Mouse (Mus musculus): ENCODE measurements around the gene Dtl. TPM values are rescaled to one million over a fixed set of nuclear protein-coding genes. Genes with fewer than 3 reads are reported as not detected.
A peak's percentile ranks its signal among the peaks of the same experiment; 100 is the strongest.

The Dtl gene
- polyA plus RNA-seq, 1 experiment from 2014 or later, result 6.1 TPM

- Histone ChIP-seq H3K4me3 (ENCODE audit: low read depth, low read length) (no peak overlapping the region), H3K36me3 (ENCODE audit: control insufficient read depth, insufficient read depth) (no peaks in the 10 kb centered on the region), H3K27me3 (replicated peaks; ENCODE audit: control insufficient read depth, insufficient read depth, low read length) (no peaks in the 10 kb centered on the region), H3K4me1 (replicated peaks; ENCODE audit: control insufficient read depth, insufficient read depth, low read length) (peaks cover 10% of the 10 kb centered on the region; the same call in 1 of the 2 replicates), H3K9ac (ENCODE audit: low read depth, low read length) (no peak overlapping the region), H3K9me3 (ENCODE audit: control insufficient read depth) (no peaks in the 10 kb centered on the region), H3K27ac (ENCODE audit: low read depth, low read length) (no peak overlapping the region), H3K4me2 (replicated peaks; ENCODE audit: low read depth) (no peak overlapping the region)
- no peak for TF ChIP-seq CTCF (IDR thresholded peaks at IDR 0.05; ENCODE audit: low read depth)
- WGBS, result 77% methylated on average over 1 of the region's 1 CpGs
- ATAC-seq, result no peak
Measured at GRCm38 (mm10) chr1:191496676-191497075, 78.7 kb downstream of the Dtl start.

GRCm38 (mm10) chr1:191495051-191495467 is 80.3 kb downstream of the Dtl start:
- no peak for TF ChIP-seq CTCF (IDR thresholded peaks at IDR 0.05; ENCODE audit: low read depth)
- Histone ChIP-seq H3K27ac (ENCODE audit: low read depth, low read length) (no peak overlapping the region), H3K4me1 (replicated peaks; ENCODE audit: control insufficient read depth, insufficient read depth, low read length) (peaks cover 10% of the 10 kb centered on the region; the same call in 1 of the 2 replicates), H3K27me3 (replicated peaks; ENCODE audit: control insufficient read depth, insufficient read depth, low read length) (no peaks in the 10 kb centered on the region), H3K4me2 (replicated peaks; ENCODE audit: low read depth) (no peak overlapping the region; the same call in 1 of the 2 replicates), H3K9me3 (ENCODE audit: control insufficient read depth) (no peaks in the 10 kb centered on the region), H3K36me3 (ENCODE audit: control insufficient read depth, insufficient read depth) (no peaks in the 10 kb centered on the region), H3K9ac (ENCODE audit: low read depth, low read length) (no peak overlapping the region), H3K4me3 (ENCODE audit: low read depth, low read length) (no peak overlapping the region)
- WGBS, result 34% methylated on average over 10 of the region's 10 CpGs
- ATAC-seq, result peak; percentile 29; the same call in 1 of the 2 replicates

- H3K27ac ChIP-seq (ENCODE audit: low read depth, low read length), result no peak overlapping the region
- 57% methylated on average over 2 of the region's 2 CpGs for WGBS
- no peak overlapping the region for H3K4me2 ChIP-seq (replicated peaks; ENCODE audit: low read depth)
- H3K4me3 ChIP-seq (ENCODE audit: low read depth, low read length), result no peak overlapping the region
- no peaks in the 10 kb centered on the region for H3K9me3 ChIP-seq (ENCODE audit: control insufficient read depth)
- ATAC-seq, result no peak
- TF ChIP-seq CTCF (IDR thresholded peaks at IDR 0.05; ENCODE audit: low read depth), result no peak
- no peaks in the 10 kb centered on the region for H3K36me3 ChIP-seq (ENCODE audit: control insufficient read depth, insufficient read depth)
- H3K27me3 ChIP-seq (replicated peaks; ENCODE audit: control insufficient read depth, insufficient read depth, low read length), result no peaks in the 10 kb centered on the region
- no peak overlapping the region for H3K9ac ChIP-seq (ENCODE audit: low read depth, low read length)
- H3K4me1 ChIP-seq (replicated peaks; ENCODE audit: control insufficient read depth, insufficient read depth, low read length), result peaks cover 10% of the 10 kb centered on the region; the same call in 1 of the 2 replicates
Measured at GRCm38 (mm10) chr1:191494303-191494655, 81.1 kb downstream of the Dtl start.

- WGBS, result 63% methylated on average over 13 of the region's 13 CpGs
- no peak for TF ChIP-seq CTCF (IDR thresholded peaks at IDR 0.05; ENCODE audit: low read depth)
- H3K36me3 ChIP-seq (ENCODE audit: control insufficient read depth, insufficient read depth), result no peaks in the 10 kb centered on the region
- H3K27ac ChIP-seq (ENCODE audit: low read depth, low read length), result no peak overlapping the region
- no peak overlapping the region for H3K9ac ChIP-seq (ENCODE audit: low read depth, low read length)
- no peak overlapping the region for H3K4me3 ChIP-seq (ENCODE audit: low read depth, low read length)
- no peak for ATAC-seq
- peaks cover 9% of the 10 kb centered on the region; the same call in 1 of the 2 replicates for H3K4me1 ChIP-seq (replicated peaks; ENCODE audit: control insufficient read depth, insufficient read depth, low read length)
- no peak overlapping the region for H3K4me2 ChIP-seq (replicated peaks; ENCODE audit: low read depth)
- H3K27me3 ChIP-seq (replicated peaks; ENCODE audit: control insufficient read depth, insufficient read depth, low read length), result no peaks in the 10 kb centered on the region
- H3K9me3 ChIP-seq (ENCODE audit: control insufficient read depth), result no peaks in the 10 kb centered on the region
Measured at GRCm38 (mm10) chr1:191493476-191494302, 81.7 kb downstream of the Dtl start.

- 0 out of 2 replicates have a peak, but pooled peaks cover 5% of the 10 kb centered on the region for H3K4me1 ChIP-seq (replicated peaks; ENCODE audit: control insufficient read depth, insufficient read depth, low read length)
- H3K27ac ChIP-seq (ENCODE audit: low read depth, low read length), result no peak overlapping the region
- H3K9ac ChIP-seq (ENCODE audit: low read depth, low read length), result no peak overlapping the region
- no peak overlapping the region for H3K4me2 ChIP-seq (replicated peaks; ENCODE audit: low read depth)
- 59% methylated on average over 7 of the region's 7 CpGs for WGBS
- no peak for ATAC-seq
- no peaks in the 10 kb centered on the region for H3K27me3 ChIP-seq (replicated peaks; ENCODE audit: control insufficient read depth, insufficient read depth, low read length)
- no peaks in the 10 kb centered on the region for H3K9me3 ChIP-seq (ENCODE audit: control insufficient read depth)
- H3K36me3 ChIP-seq (ENCODE audit: control insufficient read depth, insufficient read depth), result no peaks in the 10 kb centered on the region
- TF ChIP-seq CTCF (IDR thresholded peaks at IDR 0.05; ENCODE audit: low read depth), result no peak
- H3K4me3 ChIP-seq (ENCODE audit: low read depth, low read length), result no peak overlapping the region
Measured at GRCm38 (mm10) chr1:191490446-191490845, 84.9 kb downstream of the Dtl start.

Other genes starting within 250 kb of the Dtl start
- gene Tmem206, start 249.6 kb downstream of the Dtl start, polyA plus RNA-seq (2015; fragmentation: Nextera tagmentation; extraction: Ambion mirVana), result 14.6 and 15.4 TPM in 2 replicates
- gene Ppp2r5a, start 172.3 kb downstream of the Dtl start, polyA plus RNA-seq (2015; fragmentation: Nextera tagmentation; extraction: Ambion mirVana), result 28.7 and 31.7 TPM in 2 replicates
- gene Ints7, start 92 bp upstream of the Dtl start, polyA plus RNA-seq (2015; fragmentation: Nextera tagmentation; extraction: Ambion mirVana), result 11.2 and 11.4 TPM in 2 replicates
- 135 and 138 TPM in 2 replicates for gene Lpgat1, start 142.3 kb upstream of the Dtl start, polyA plus RNA-seq (2015; fragmentation: Nextera tagmentation; extraction: Ambion mirVana)
- 10.7 and 11.9 TPM in 2 replicates for gene Nek2, start 245.9 kb upstream of the Dtl start, polyA plus RNA-seq (2015; fragmentation: Nextera tagmentation; extraction: Ambion mirVana)